Mouse (Mus musculus): Measurements from ENCODE around the gene Cd300c2. TPM values are rescaled to one million over a fixed set of nuclear protein-coding genes. Genes with fewer than 3 reads are reported as not detected.

The Cd300c2 gene
- polyA plus RNA-seq, 1 experiment from 2014 or later, result 4.2 TPM

DNA sequence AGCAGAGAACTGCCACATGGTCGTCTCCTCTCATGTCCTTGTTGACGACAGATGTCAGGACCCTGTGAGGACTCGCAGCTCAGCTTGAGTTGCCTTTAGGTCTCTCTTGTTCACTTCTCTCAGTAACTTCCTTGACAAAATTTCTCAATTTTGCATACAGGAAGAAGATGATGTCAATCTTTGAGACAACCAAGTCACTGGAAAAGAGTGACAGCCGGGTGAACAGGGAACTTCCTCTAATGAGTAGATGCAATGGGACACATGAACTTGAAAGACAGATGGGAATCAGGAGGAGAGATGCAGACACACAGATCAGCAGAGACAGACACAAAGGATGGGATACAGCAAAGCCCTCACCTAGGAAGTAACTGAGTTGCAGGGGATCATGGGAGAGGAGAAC lies 11.9 kb downstream of the Cd300c2 start, which contains the start of gene Cd300ld:
Cd300ld (minus strand) TSS at position 130 of the 400 bp plus-strand sequence.
- no peak within 1 kb of the TSS for H3K27ac ChIP-seq (replicated peaks in 1 of 2; ENCODE audit: control insufficient read depth in 1 of 2, insufficient read depth in 1 of 2, low read depth in 2 of 2, low read length in 2 of 2)
- H3K4me1 ChIP-seq (ENCODE audit: control insufficient read depth in 2 of 2, insufficient read depth in 2 of 2, low read length in 2 of 2), result no peaks in the 10 kb centered on the region
- 58% methylated on average over 4 of the region's 4 CpGs for WGBS
- H3K36me3 ChIP-seq (ENCODE audit: control insufficient read depth, insufficient read depth, low read length), result no peaks in the 10 kb centered on the region
- no peak within 1 kb of the TSS for H3K4me2 ChIP-seq (ENCODE audit: low read length)
- no peaks in the 10 kb centered on the region for H3K27me3 ChIP-seq (ENCODE audit: control insufficient read depth, insufficient read depth, low read length)
- no peaks in the 10 kb centered on the region for H3K9me3 ChIP-seq (ENCODE audit: control insufficient read depth, low read length)
- ATAC-seq (ENCODE audit: insufficient number of reproducible peaks, insufficient read depth, low FRiP score, low read depth), result no peak
- H3K9ac ChIP-seq (ENCODE audit: low read length), result no peak within 1 kb of the TSS
- H3K4me3 ChIP-seq (ENCODE audit: control insufficient read depth in 1 of 2, insufficient read depth in 1 of 2, low read depth in 1 of 2, low read length in 2 of 2), result no peak within 1 kb of the TSS

DNA sequence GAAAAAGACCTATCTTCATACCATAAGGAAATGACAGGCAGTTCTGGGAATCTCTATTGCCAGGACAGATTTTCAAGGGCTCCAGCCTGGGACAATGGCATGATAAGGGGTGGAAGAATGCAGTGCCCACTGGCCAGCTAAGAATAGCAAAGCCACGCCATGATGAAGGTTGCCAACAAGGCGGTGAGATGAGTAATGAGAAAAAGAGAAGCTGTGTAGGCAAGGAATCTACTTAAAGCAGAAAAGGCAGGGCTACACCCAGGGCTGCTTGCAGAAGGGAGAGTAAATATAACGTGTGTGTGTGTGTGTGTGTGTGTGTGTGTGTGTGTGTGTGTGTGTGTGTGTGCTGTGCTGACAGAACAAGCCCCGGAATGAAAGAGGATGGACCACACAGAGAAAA lies 19.8 kb downstream of the Cd300c2 start:
- Histone ChIP-seq H3K4me2 (ENCODE audit: low read length) (no peak overlapping the region), H3K4me1 (ENCODE audit: control insufficient read depth in 2 of 2, insufficient read depth in 2 of 2, low read length in 2 of 2) (no peaks in the 10 kb centered on the region), H3K4me3 (ENCODE audit: control insufficient read depth in 1 of 2, insufficient read depth in 1 of 2, low read depth in 1 of 2, low read length in 2 of 2) (no peak overlapping the region), H3K27me3 (ENCODE audit: control insufficient read depth, insufficient read depth, low read length) (no peaks in the 10 kb centered on the region), H3K36me3 (ENCODE audit: control insufficient read depth, insufficient read depth, low read length) (no peaks in the 10 kb centered on the region), H3K27ac (replicated peaks in 1 of 2; ENCODE audit: control insufficient read depth in 1 of 2, insufficient read depth in 1 of 2, low read depth in 2 of 2, low read length in 2 of 2) (no peak overlapping the region), H3K9ac (ENCODE audit: low read length) (no peak overlapping the region), H3K9me3 (ENCODE audit: control insufficient read depth, low read length) (peaks cover 17% of the 10 kb centered on the region)
- 58% methylated on average over 4 of the region's 4 CpGs for WGBS
- no peak for ATAC-seq (ENCODE audit: insufficient number of reproducible peaks, insufficient read depth, low FRiP score, low read depth)

DNA sequence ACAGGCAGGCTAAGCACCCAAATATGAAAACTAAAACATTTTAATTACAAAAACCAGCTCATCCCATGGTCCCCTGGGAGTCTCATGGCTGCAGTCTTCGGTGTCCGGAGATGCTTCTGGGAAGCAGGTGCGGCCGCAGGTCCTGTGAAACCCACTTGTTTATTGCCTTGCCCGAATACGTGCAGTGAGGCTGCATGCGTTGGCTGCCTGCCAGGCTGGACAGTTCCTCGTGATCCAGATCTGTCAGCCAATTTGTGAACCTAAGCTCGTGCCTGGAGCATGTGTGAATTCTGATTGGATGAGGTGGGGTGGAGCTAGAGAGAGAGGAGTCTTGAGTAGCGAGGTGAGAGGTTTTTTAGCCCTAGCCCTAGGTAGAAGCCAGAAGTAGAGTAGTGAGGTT lies 29.0 kb downstream of the Cd300c2 start:
- no peak for ATAC-seq (ENCODE audit: insufficient number of reproducible peaks, insufficient read depth, low FRiP score, low read depth)
- Histone ChIP-seq H3K4me1 (ENCODE audit: control insufficient read depth in 2 of 2, insufficient read depth in 2 of 2, low read length in 2 of 2) (no peaks in the 10 kb centered on the region), H3K27me3 (ENCODE audit: control insufficient read depth, insufficient read depth, low read length) (no peaks in the 10 kb centered on the region), H3K4me2 (ENCODE audit: low read length) (no peak overlapping the region), H3K27ac (replicated peaks in 1 of 2; ENCODE audit: control insufficient read depth in 1 of 2, insufficient read depth in 1 of 2, low read depth in 2 of 2, low read length in 2 of 2) (no peak overlapping the region), H3K4me3 (ENCODE audit: control insufficient read depth in 1 of 2, insufficient read depth in 1 of 2, low read depth in 1 of 2, low read length in 2 of 2) (no peak overlapping the region), H3K9me3 (ENCODE audit: control insufficient read depth, low read length) (peaks cover 21% of the 10 kb centered on the region), H3K36me3 (ENCODE audit: control insufficient read depth, insufficient read depth, low read length) (no peaks in the 10 kb centered on the region), H3K9ac (ENCODE audit: low read length) (no peak overlapping the region)
- 76% methylated on average over 10 of the region's 10 CpGs for WGBS

DNA sequence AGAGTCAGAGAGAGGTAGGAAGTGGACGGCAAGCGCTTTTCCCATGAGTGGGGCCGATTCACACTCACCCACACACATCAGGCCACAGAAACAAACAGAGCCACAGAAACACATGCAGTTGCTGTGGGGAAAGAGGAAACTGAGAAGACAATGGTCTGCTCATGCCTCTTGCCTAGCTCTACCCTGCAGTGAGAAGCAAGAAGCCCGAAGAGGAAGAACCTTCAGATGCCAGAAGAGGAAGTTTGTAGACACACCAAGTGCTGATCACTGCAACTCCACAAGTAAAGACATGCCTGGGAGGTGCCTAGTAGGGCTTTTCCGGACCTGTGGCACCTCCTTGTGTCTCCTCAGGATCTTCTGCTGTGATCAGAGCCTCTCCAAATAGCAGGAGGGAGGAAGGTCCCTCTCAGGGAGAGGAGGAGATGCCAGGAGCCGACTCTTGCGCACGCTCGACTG lies 32.9 kb downstream of the Cd300c2 start, which contains the start of gene Cd300c:
Cd300c (minus strand) TSS at position 406 of the 456 bp plus-strand sequence.
- ATAC-seq (ENCODE audit: insufficient number of reproducible peaks, insufficient read depth, low FRiP score, low read depth), result no peak
- Histone ChIP-seq H3K36me3 (ENCODE audit: control insufficient read depth, insufficient read depth, low read length) (no peaks in the 10 kb centered on the region), H3K27ac (replicated peaks in 1 of 2; ENCODE audit: control insufficient read depth in 1 of 2, insufficient read depth in 1 of 2, low read depth in 2 of 2, low read length in 2 of 2) (no peak within 1 kb of the TSS), H3K9me3 (ENCODE audit: control insufficient read depth, low read length) (peaks cover 9% of the 10 kb centered on the region), H3K4me3 (ENCODE audit: control insufficient read depth in 1 of 2, insufficient read depth in 1 of 2, low read depth in 1 of 2, low read length in 2 of 2) (no peak within 1 kb of the TSS), H3K4me1 (ENCODE audit: control insufficient read depth in 2 of 2, insufficient read depth in 2 of 2, low read length in 2 of 2) (peaks cover 0 to 4% of the 10 kb centered on the region in 2 experiments; a peak in 1 of 4 replicates), H3K27me3 (ENCODE audit: control insufficient read depth, insufficient read depth, low read length) (no peaks in the 10 kb centered on the region), H3K4me2 (ENCODE audit: low read length) (no peak within 1 kb of the TSS), H3K9ac (ENCODE audit: low read length) (no peak within 1 kb of the TSS)
- WGBS, result 81% methylated on average over 9 of the region's 9 CpGs

DNA sequence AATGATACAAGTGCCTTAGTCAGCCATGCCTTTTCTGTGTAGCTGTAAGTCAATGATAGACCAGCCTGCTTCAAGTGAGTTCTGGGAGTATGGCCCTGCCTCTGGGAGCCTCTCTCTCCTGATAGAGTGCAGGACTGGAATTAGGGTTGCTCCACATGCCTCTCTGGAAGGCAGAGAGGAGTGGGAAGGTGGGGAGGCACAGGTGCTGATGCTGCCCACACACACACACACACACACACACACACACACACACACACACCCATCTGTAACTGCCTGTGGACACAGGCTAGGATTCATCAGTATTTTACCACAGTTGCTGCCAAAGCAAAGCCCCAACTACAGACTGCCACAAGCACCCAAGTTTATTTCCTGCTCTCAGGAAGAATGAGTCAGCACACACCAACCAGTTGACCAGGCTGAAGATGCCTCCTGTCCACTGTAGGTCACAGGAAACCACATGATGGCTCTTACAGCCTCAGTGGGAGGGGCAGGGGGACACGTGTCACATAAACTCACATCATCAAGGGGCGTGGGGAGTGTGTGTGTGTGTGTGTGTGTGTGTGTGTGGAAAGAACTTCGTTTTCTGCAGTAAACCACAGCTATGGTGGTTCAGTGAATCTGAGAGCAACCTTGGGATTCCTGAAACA lies 36.4 kb downstream of the Cd300c2 start:
- H3K9ac ChIP-seq (ENCODE audit: low read length), result no peak overlapping the region
- no peaks in the 10 kb centered on the region for H3K27me3 ChIP-seq (ENCODE audit: control insufficient read depth, insufficient read depth, low read length)
- 41% methylated on average over 3 of the region's 3 CpGs for whole genome bisulfite sequencing
- 0 out of 2 replicates have a peak, but pooled peaks have one; percentile 31 for ATAC-seq (ENCODE audit: insufficient number of reproducible peaks, insufficient read depth, low FRiP score, low read depth)
- H3K4me2 ChIP-seq (ENCODE audit: low read length), result no peak overlapping the region
- no peaks in the 10 kb centered on the region for H3K9me3 ChIP-seq (ENCODE audit: control insufficient read depth, low read length)
- no peaks in the 10 kb centered on the region for H3K36me3 ChIP-seq (ENCODE audit: control insufficient read depth, insufficient read depth, low read length)
- no peak overlapping the region for H3K4me3 ChIP-seq (ENCODE audit: control insufficient read depth in 1 of 2, insufficient read depth in 1 of 2, low read depth in 1 of 2, low read length in 2 of 2)
- H3K27ac ChIP-seq (replicated peaks in 1 of 2; ENCODE audit: control insufficient read depth in 1 of 2, insufficient read depth in 1 of 2, low read depth in 2 of 2, low read length in 2 of 2), result peak overlapping the region in 1 of 2 experiments; percentile 5; a peak in 1 of 4 replicates
- peaks cover 0 to 4% of the 10 kb centered on the region in 2 experiments; a peak in 1 of 4 replicates for H3K4me1 ChIP-seq (ENCODE audit: control insufficient read depth in 2 of 2, insufficient read depth in 2 of 2, low read length in 2 of 2)

DNA sequence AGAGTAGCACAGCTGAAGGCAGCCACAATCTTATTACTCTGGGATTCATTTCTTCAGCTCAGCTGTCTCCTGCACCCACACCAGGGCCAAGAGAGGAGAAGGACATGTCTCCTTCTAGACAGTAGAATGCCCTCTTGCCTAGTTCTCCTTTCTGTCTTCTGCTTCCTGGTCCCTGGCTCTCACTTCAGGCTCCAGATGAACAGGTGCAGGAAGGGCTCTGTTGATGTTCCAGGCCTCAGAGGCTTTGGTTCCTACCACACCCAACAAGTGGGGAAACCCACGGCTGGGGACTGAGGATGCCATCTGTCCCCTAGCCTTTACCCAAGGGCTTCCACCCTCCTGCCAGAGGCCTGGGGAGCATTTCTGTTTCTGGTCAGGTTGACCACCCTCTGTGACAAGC lies 41.3 kb downstream of the Cd300c2 start:
- H3K36me3 ChIP-seq (ENCODE audit: control insufficient read depth, insufficient read depth, low read length), result no peaks in the 10 kb centered on the region
- H3K9ac ChIP-seq (ENCODE audit: low read length), result no peak overlapping the region
- no peak for ATAC-seq (ENCODE audit: insufficient number of reproducible peaks, insufficient read depth, low FRiP score, low read depth)
- no peak overlapping the region for H3K4me3 ChIP-seq (ENCODE audit: control insufficient read depth in 1 of 2, insufficient read depth in 1 of 2, low read depth in 1 of 2, low read length in 2 of 2)
- H3K4me2 ChIP-seq (ENCODE audit: low read length), result no peak overlapping the region
- H3K27me3 ChIP-seq (ENCODE audit: control insufficient read depth, insufficient read depth, low read length), result no peaks in the 10 kb centered on the region
- whole genome bisulfite sequencing, result 68% methylated on average over 1 of the region's 1 CpGs
- H3K9me3 ChIP-seq (ENCODE audit: control insufficient read depth, low read length), result no peaks in the 10 kb centered on the region
- H3K4me1 ChIP-seq (ENCODE audit: control insufficient read depth in 2 of 2, insufficient read depth in 2 of 2, low read length in 2 of 2), result peaks cover 0 to 1% of the 10 kb centered on the region in 2 experiments; a peak in 1 of 4 replicates
- H3K27ac ChIP-seq (replicated peaks in 1 of 2; ENCODE audit: control insufficient read depth in 1 of 2, insufficient read depth in 1 of 2, low read depth in 2 of 2, low read length in 2 of 2), result no peak overlapping the region

All from heart, embryonic 14.5 days (tissue).